Mouse (Mus musculus) limb, embryonic 15.5 days (tissue): ENCODE measurements around the gene Nhsl2. TPM values are rescaled to one million over a fixed set of nuclear protein-coding genes. Genes with fewer than 3 reads are reported as not detected.
"Not testable (repeated sequence)": the region's sequence is repeated elsewhere in the genome, so short reads cannot be mapped to it uniquely, and the experiment has no call there.

Experiments
- ATAC-seq: fragments of 200-750 bp; cut with Nextera tagmentation; 2 replicates; pipeline ENCODE4 v1.8.0; 2017; ENCODE audit warnings: low read depth, moderate TSS enrichment; ENCODE audit not compliant: insufficient number of reproducible peaks, low FRiP score, low TSS enrichment
- H3K27ac ChIP-seq: fragments of 300-500 bp; sonication (generic); 2 replicates; pipeline ENCODE4 v1.5.1; 2015; ENCODE audit warnings: moderate library complexity, mild to moderate bottlenecking, inconsistent platforms
- H3K27me3 ChIP-seq: fragments of 300-500 bp; sonication (generic); 2 replicates; pipeline ENCODE4 v1.6.1; 2015; ENCODE audit warnings: inconsistent platforms
- H3K36me3 ChIP-seq: fragments of 300-500 bp; sonication (generic); 2 replicates; pipeline ENCODE4 v1.6.1; 2015; ENCODE audit warnings: inconsistent platforms
- H3K4me1 ChIP-seq: fragments of 300-500 bp; sonication (generic); 2 replicates; pipeline ENCODE4 v1.6.1; 2015; ENCODE audit warnings: inconsistent platforms
- H3K4me2 ChIP-seq: fragments of 300-500 bp; sonication (generic); 2 replicates; pipeline ENCODE4 v1.6.1; 2015; ENCODE audit warnings: mild to moderate bottlenecking, inconsistent platforms
- H3K4me3 ChIP-seq: fragments of 300-500 bp; sonication (generic); 2 replicates; pipeline ENCODE4 v1.5.1; 2015; ENCODE audit warnings: mild to moderate bottlenecking, inconsistent platforms
- H3K9ac ChIP-seq: fragments of 300-500 bp; sonication (generic); 2 replicates; pipeline ENCODE4 v1.6.1; 2015; ENCODE audit warnings: inconsistent platforms
- H3K9me3 ChIP-seq: fragments of 300-500 bp; sonication (generic); 2 replicates; pipeline ENCODE4 v1.6.1; 2016; ENCODE audit warnings: inconsistent platforms
- WGBS: fragments of 180-500 bp; shearing (Covaris S2); methylation state at CpG from one replicate; pipeline ENCODE4 v1.1.7; 2015; 5-methylcytosine and 5-hydroxymethylcytosine counted together
- polyA plus RNA-seq: library from polyadenylated mRNA; unstranded; fragments of >200 nt; fragmentation: Nextera tagmentation; extraction: Ambion mirVana; gene quantifications from 2 replicates; pipeline ENCODE4 v1.2.1, GENCODE M21; 2015

The Nhsl2 gene
- polyA plus RNA-seq, 1 experiment from 2014 or later = 11.4 TPM

- Histone ChIP-seq H3K4me1 (no peaks in the 10 kb centered on the region), H3K27ac (no peak overlapping the region), H3K36me3 (peaks cover 3% of the 10 kb centered on the region; the same call in 1 of the 2 replicates), H3K4me3 (no peak overlapping the region), H3K4me2 (no peak overlapping the region), H3K9ac (no peak overlapping the region), H3K27me3 (peaks cover 20% of the 10 kb centered on the region), H3K9me3 (no peaks in the 10 kb centered on the region)
- no peak for ATAC-seq
- WGBS = 61% methylated on average over 4 of the region's 4 CpGs
Measured at GRCm38 (mm10) chrX:102075158-102075557, 226.0 kb downstream of the Nhsl2 start.

DNA sequence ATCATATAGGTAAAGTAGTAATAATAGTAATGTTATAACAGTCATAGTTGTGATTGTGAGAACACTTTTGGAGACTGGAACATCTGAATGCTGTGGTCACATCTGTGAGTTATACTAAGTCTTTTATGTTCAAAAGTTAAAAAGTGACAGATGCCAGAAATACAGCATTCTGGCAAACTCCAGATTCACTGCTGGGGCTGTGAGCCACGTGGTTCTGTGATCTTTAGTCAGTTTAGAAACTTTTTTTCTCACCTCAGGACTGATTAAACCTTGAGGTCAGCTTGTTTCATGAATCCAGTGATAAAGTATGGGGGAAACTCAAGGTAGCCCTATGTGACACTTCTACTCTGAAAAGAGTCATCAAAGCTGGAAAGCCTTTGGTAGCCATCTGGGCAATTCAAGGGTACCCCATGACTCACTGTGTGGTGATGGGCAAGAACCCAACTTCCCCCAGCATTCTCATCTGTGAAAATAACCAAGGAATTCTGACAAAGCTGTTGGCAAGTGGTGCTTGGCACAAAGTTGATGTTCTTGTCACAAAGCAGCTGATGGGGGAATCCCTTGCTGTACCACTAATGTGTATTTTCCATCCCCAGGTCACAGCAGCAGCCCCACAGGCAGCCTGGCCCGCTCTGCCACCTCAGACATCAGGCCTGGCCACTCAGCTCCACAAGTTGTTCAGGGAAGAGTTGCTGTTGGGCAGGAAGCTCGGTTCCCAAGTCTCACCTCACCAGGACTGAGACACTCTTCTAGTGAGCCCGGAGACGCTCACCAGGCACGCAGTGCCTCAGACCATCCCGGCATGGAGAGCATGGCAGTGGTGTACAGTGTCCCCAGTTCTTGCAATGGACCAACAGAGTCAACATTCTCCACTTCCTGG lies 227.9 kb downstream of the Nhsl2 start:
- WGBS = 82% methylated on average over 7 of the region's 7 CpGs
- Histone ChIP-seq H3K9ac (no peak overlapping the region), H3K4me3 (no peak overlapping the region), H3K36me3 (peaks cover 3% of the 10 kb centered on the region; the same call in 1 of the 2 replicates), H3K4me2 (no peak overlapping the region), H3K4me1 (no peaks in the 10 kb centered on the region), H3K9me3 (no peaks in the 10 kb centered on the region), H3K27ac (no peak overlapping the region), H3K27me3 (peaks cover 11% of the 10 kb centered on the region)
- no peak for ATAC-seq

GRCm38 (mm10) chrX:102081076-102081475 lies 231.9 kb downstream of the Nhsl2 start:
- H3K36me3 ChIP-seq = peaks cover 3% of the 10 kb centered on the region; the same call in 1 of the 2 replicates
- H3K9me3 ChIP-seq = no peaks in the 10 kb centered on the region
- no peak for ATAC-seq
- H3K4me1 ChIP-seq = no peaks in the 10 kb centered on the region
- H3K4me2 ChIP-seq = no peak overlapping the region
- peaks cover 4% of the 10 kb centered on the region; the same call in 1 of the 2 replicates for H3K27me3 ChIP-seq
- no peak overlapping the region for H3K27ac ChIP-seq
- 46% methylated on average over 10 of the region's 10 CpGs for WGBS
- no peak overlapping the region for H3K9ac ChIP-seq
- H3K4me3 ChIP-seq = no peak overlapping the region

DNA sequence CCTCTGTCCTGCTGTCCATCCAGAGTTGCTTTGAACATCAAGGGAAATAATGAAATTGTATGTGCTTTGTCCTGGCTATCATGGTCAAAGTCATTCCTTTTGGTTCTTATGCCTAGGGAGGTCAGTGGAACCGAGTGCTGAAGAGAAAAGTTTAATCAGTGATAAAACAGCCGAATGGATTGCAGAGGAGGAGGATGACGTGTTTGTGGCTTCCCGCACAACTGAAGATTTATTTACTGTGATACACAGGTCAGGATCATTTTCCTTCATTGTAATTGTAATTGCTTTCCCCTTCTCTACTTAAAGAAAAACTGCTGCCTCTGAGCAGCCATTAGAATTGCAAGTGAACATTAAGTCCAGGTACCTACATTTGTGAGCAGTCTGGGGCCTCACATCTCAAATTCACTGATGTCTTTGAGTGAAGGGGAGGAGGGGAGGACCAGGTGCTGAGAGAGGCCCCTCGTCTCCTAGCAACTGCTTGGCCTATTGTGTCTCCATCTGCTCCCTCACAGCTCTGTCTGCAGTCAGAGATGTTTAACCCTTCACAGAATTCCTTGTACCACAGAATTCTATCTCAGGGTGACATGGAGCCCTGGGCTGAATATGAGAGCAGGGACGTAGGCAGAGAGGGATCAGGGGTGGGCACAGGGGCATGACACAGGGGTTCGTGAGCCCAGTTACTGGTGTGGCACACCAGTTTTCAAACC lies 232.5 kb downstream of the Nhsl2 start:
- Histone ChIP-seq H3K4me3 (no peak overlapping the region), H3K4me2 (no peak overlapping the region), H3K9ac (no peak overlapping the region), H3K4me1 (no peaks in the 10 kb centered on the region), H3K36me3 (peaks cover 3% of the 10 kb centered on the region; the same call in 1 of the 2 replicates), H3K27ac (no peak overlapping the region), H3K9me3 (no peaks in the 10 kb centered on the region), H3K27me3 (peaks cover 4% of the 10 kb centered on the region; the same call in 1 of the 2 replicates)
- no peak for ATAC-seq
- WGBS = 48% methylated on average over 7 of the region's 7 CpGs

DNA sequence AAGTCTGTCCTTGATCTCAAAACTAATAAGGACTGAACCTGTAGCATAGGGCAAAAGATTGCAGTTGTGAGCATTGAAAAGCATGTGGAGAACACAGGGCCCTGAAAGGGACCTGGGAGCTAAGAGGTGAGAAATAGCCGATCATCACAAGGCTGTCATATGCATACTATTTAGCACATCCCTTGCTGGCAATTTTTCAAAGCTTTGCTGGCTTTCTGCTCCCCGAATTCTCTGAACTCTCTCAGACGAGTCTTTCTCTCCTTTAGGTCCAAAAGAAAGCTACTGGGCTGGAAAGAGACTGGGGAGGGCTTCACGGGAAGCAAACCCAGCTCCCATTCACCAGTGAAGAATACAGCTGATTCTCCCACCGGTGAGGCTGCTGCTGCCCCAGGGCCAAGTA lies 233.2 kb downstream of the Nhsl2 start:
- Histone ChIP-seq H3K36me3 (peaks cover 3% of the 10 kb centered on the region; the same call in 1 of the 2 replicates), H3K4me1 (no peaks in the 10 kb centered on the region), H3K9ac (no peak overlapping the region), H3K4me3 (no peak overlapping the region), H3K4me2 (no peak overlapping the region), H3K9me3 (no peaks in the 10 kb centered on the region), H3K27ac (peak overlapping the region; percentile 22; the same call in 1 of the 2 replicates), H3K27me3 (peaks cover 4% of the 10 kb centered on the region; the same call in 1 of the 2 replicates)
- no peak for ATAC-seq
- 44% methylated on average over 5 of the region's 5 CpGs for WGBS

GRCm38 (mm10) chrX:102085798-102086443 lies 236.7 kb downstream of the Nhsl2 start:
- Histone ChIP-seq H3K36me3 (no peaks in the 10 kb centered on the region), H3K27ac (no peak overlapping the region), H3K27me3 (peaks cover 4% of the 10 kb centered on the region; the same call in 1 of the 2 replicates), H3K4me2 (no peak overlapping the region), H3K9ac (no peak overlapping the region), H3K4me3 (no peak overlapping the region), H3K9me3 (no peaks in the 10 kb centered on the region), H3K4me1 (no peaks in the 10 kb centered on the region)
- no peak for ATAC-seq
- 87% methylated on average over 8 of the region's 8 CpGs for WGBS

DNA sequence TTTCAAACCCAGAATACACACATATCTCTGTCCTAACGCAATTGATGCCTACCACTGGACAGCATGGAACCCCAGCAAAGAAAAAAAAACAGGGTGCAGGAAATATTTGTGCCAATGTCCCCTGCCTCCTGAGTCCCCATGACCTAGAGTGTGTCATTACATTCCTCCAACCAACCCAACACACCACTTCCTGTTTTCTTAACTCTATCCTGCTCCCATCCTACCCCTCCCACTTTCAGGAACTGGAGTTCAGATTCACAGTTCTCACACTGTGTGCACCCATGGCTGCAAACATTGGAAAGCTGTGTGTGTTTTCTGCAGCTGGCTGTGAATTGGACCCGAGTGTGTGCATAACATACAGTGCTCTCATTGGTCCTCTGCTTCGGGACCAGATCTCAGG lies 241.4 kb downstream of the Nhsl2 start:
- Histone ChIP-seq H3K4me3 (no peak overlapping the region), H3K9ac (no peak overlapping the region), H3K27ac (no peak overlapping the region), H3K4me1 (no peaks in the 10 kb centered on the region), H3K36me3 (no peaks in the 10 kb centered on the region), H3K9me3 (no peaks in the 10 kb centered on the region), H3K4me2 (no peak overlapping the region), H3K27me3 (peaks cover 1% of the 10 kb centered on the region; the same call in 1 of the 2 replicates)
- ATAC-seq = no peak
- WGBS = 65% methylated on average over 3 of the region's 3 CpGs

- WGBS = 66% methylated on average over 7 of the region's 7 CpGs
- Histone ChIP-seq H3K4me1 (no peaks in the 10 kb centered on the region), H3K4me2 (no peak overlapping the region), H3K4me3 (no peak overlapping the region), H3K36me3 (no peaks in the 10 kb centered on the region), H3K27me3 (peaks cover 6% of the 10 kb centered on the region; the same call in 1 of the 2 replicates), H3K9me3 (no peaks in the 10 kb centered on the region), H3K27ac (no peak overlapping the region), H3K9ac (no peak overlapping the region)
- no peak for ATAC-seq
Measured at GRCm38 (mm10) chrX:102094381-102094904, 245.3 kb downstream of the Nhsl2 start.

GRCm38 (mm10) chrX:102101886-102102285 lies 252.7 kb downstream of the Nhsl2 start:
- Histone ChIP-seq H3K9me3 (no peaks in the 10 kb centered on the region), H3K4me3 (no peak overlapping the region), H3K36me3 (no peaks in the 10 kb centered on the region), H3K27me3 (peaks cover 8% of the 10 kb centered on the region), H3K4me1 (no peaks in the 10 kb centered on the region), H3K27ac (no peak overlapping the region), H3K9ac (no peak overlapping the region), H3K4me2 (no peak overlapping the region)
- 52% methylated on average over 7 of the region's 7 CpGs for WGBS
- ATAC-seq = no peak

DNA sequence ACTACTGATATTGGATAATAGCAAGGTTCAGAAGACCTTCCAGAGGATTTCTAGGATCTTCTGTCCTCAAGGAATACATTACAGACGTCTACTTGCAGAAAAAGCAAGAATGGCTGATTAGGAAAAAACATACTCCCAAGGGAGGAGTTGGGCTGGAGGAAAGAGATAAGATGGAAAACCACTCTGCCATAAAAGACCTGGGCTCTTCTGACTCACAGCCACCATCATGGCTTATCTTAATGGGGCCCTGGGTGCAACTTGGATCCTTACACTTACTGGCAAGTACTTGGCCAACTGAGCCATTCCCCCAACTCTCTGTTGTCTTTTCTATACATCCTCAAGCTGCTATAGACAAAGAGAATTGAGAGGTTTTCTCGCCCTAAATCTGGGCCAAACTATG lies 254.6 kb downstream of the Nhsl2 start:
- H3K27ac ChIP-seq, H3K27me3 ChIP-seq, H3K4me1 ChIP-seq, ATAC-seq, H3K9me3 ChIP-seq, H3K4me3 ChIP-seq, H3K4me2 ChIP-seq, H3K36me3 ChIP-seq, H3K9ac ChIP-seq: not testable (repeated sequence)
- WGBS = 69% methylated on average over 2 of the region's 2 CpGs

DNA sequence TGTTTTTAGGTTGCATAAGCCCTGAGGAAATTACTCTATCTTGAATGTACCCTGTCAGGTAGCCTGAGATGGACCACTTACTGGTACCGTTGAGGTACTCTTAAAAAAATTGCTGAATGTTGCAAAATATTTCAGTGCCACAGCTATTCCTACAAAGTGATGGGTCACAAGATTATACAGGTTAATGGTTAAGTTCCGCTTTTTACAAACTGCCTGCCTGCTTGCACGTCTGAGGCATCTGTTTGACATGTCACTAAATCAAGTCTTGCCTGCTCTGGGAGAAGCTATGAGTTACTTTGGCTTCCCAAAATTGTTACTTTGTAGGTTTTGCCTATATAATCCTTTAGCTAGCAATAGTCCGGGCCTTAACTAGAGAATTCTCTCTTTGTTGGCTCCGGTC lies 260.2 kb downstream of the Nhsl2 start:
- H3K4me2 ChIP-seq, ATAC-seq, H3K4me1 ChIP-seq, H3K9me3 ChIP-seq, H3K36me3 ChIP-seq, H3K9ac ChIP-seq, H3K27me3 ChIP-seq, H3K27ac ChIP-seq, H3K4me3 ChIP-seq: not testable (repeated sequence)
- WGBS = 72% methylated on average over 5 of the region's 5 CpGs
